Mouse (Mus musculus) skeletal muscle tissue, postnatal 0 days (tissue): ENCODE data around the gene Entpd4b. TPM values are rescaled to one million over a fixed set of nuclear protein-coding genes. Genes with fewer than 3 reads are reported as not detected.

Source experiments
- polyA plus RNA-seq: library from polyadenylated mRNA; unstranded; fragments of >200 nt; fragmentation: Nextera tagmentation; extraction: Ambion mirVana; gene quantifications from 2 replicates; pipeline ENCODE4 v1.2.1, GENCODE M21; 2015

The Entpd4b gene
- 17.3 and 17.8 TPM in 2 replicates for polyA plus RNA-seq

GRCm38 (mm10) chr14:69555110-69555831, at the start of gene Entpd4b:
Entpd4b (plus strand) TSS chr14:69555424.

GRCm38 (mm10) chr14:69512449-69512848, 42.8 kb upstream of the Entpd4b start, which contains the start of gene Gm27179:
Gm27179 (minus strand) TSS chr14:69512549.

Other genes starting within 250 kb of the Entpd4b start
- gene Gm16867, start 52.1 kb upstream of the Entpd4b start, polyA plus RNA-seq = 0.10 TPM in 1 of 2 replicates, not detected in the other
- gene Gm27179, start 42.9 kb upstream of the Entpd4b start, polyA plus RNA-seq = not detected in 2 replicates